Mouse (Mus musculus) heart, postnatal 0 days (tissue): ENCODE results near the gene Olfr648. TPM values are rescaled to one million over a fixed set of nuclear protein-coding genes. Genes with fewer than 3 reads are reported as not detected.

Experiments
- ATAC-seq: fragments of 200-750 bp; cut with Nextera tagmentation; 2 replicates; pipeline ENCODE4 v1.8.0; 2017; ENCODE audit warnings: low read depth, moderate number of reproducible peaks, moderate library complexity; ENCODE audit not compliant: insufficient read depth
- DNase-seq: peaks from one replicate; pipeline ENCODE4 v3.0.0-alpha.2; 2016; ENCODE audit warnings: low spot score
- H3K27ac ChIP-seq: fragments of 300-500 bp; sonication (generic); 2 replicates; pipeline ENCODE4 v1.5.1; 2014; ENCODE audit warnings: low read depth, mild to moderate bottlenecking
- H3K27me3 ChIP-seq: fragments of 300-500 bp; sonication (generic); 2 replicates; pipeline ENCODE4 v1.6.1; 2014; ENCODE audit warnings: low read length, mixed read lengths; ENCODE audit not compliant: control insufficient read depth, insufficient read depth
- H3K36me3 ChIP-seq: fragments of 300-500 bp; sonication (generic); replicated peaks from 2 replicates; pipeline ENCODE4 v1.6.1; 2014; ENCODE audit warnings: low read length, mixed read lengths; ENCODE audit not compliant: control insufficient read depth, insufficient read depth
- H3K4me1 ChIP-seq: fragments of 300-500 bp; sonication (generic); 2 replicates; pipeline ENCODE4 v1.6.1; 2014; ENCODE audit warnings: antibody characterized with exemption; ENCODE audit not compliant: control insufficient read depth, insufficient read depth
- H3K4me2 ChIP-seq: fragments of 300-500 bp; sonication (generic); 2 replicates; pipeline ENCODE4 v1.6.1; 2014; ENCODE audit warnings: low read depth, mild to moderate bottlenecking, low read length, moderate library complexity
- H3K4me3 ChIP-seq: fragments of 300-500 bp; sonication (generic); 2 replicates; pipeline ENCODE4 v1.5.1; 2014; ENCODE audit warnings: low read depth, low read length
- H3K9ac ChIP-seq: fragments of 300-500 bp; sonication (generic); replicated peaks from 2 replicates; pipeline ENCODE4 v1.6.1; 2014; ENCODE audit warnings: low read depth, low read length, mixed read lengths
- H3K9me3 ChIP-seq: fragments of 300-500 bp; sonication (generic); replicated peaks from 2 replicates; pipeline ENCODE4 v1.6.1; 2016; ENCODE audit warnings: low read length; ENCODE audit not compliant: control insufficient read depth
- CTCF ChIP-seq: IDR thresholded peaks from 2 replicates; pipeline ENCODE4 v1.5.1; 2016; ENCODE audit warnings: antibody characterized with exemption, control low read depth, low read depth
- EP300 ChIP-seq: IDR thresholded peaks from 2 replicates; pipeline ENCODE4 v1.6.1; 2016; ENCODE audit warnings: antibody characterized with exemption, low read depth
- WGBS: fragments of 180-500 bp; shearing (Covaris S2); extraction: QIAGEN DNeasy Blood & Tissue Kit; methylation state at CpG from one replicate; pipeline ENCODE4 v1.1.7; 2014; 5-methylcytosine and 5-hydroxymethylcytosine counted together
- polyA plus RNA-seq: library from polyadenylated mRNA; unstranded; fragments of >200 nt; fragmentation: Nextera tagmentation; extraction: Ambion mirVana; gene quantifications from 2 replicates; pipeline ENCODE4 v1.2.1, GENCODE M21; 2015
- total RNA-seq: library from RNA; depleted of rRNA; stranded (reverse); fragments of >200 nt; gene quantifications from 2 replicates; pipeline ENCODE4 v1.2.3, GENCODE M21; 2014; ENCODE audit warnings: low replicate concordance; rRNA removed

Gene Olfr648
- total RNA-seq (not detected in 2 replicates), polyA plus RNA-seq (0.07 and 0.08 TPM in 2 replicates)

- no peak within 1 kb of the TSS for H3K27ac ChIP-seq
- WGBS, result 71% methylated on average over 2 of the region's 2 CpGs
Observed at GRCm38 (mm10) chr7:104183292-104183691, at the start of gene Olfr648. Gene Olfr648, minus strand, starts transcription at chr7:104183392.

GRCm38 (mm10) chr7:104231203-104231602 is 48.0 kb upstream of the Olfr648 start:
- no peak for DNase-seq

More at GRCm38 (mm10) chr7:104183292-104183691, at the start of gene Olfr648:
- Histone ChIP-seq H3K4me1 (no peaks in the 10 kb centered on the region), H3K4me3 (no peak within 1 kb of the TSS), H3K27me3 (no peaks in the 10 kb centered on the region), H3K36me3 (no peaks in the 10 kb centered on the region), H3K9ac (no peak within 1 kb of the TSS), H3K4me2 (no peak within 1 kb of the TSS), H3K9me3 (no peaks in the 10 kb centered on the region)
- ATAC-seq, result no peak
- TF ChIP-seq EP300 (no peak), CTCF (no peak)
- no peak for DNase-seq

DNA sequence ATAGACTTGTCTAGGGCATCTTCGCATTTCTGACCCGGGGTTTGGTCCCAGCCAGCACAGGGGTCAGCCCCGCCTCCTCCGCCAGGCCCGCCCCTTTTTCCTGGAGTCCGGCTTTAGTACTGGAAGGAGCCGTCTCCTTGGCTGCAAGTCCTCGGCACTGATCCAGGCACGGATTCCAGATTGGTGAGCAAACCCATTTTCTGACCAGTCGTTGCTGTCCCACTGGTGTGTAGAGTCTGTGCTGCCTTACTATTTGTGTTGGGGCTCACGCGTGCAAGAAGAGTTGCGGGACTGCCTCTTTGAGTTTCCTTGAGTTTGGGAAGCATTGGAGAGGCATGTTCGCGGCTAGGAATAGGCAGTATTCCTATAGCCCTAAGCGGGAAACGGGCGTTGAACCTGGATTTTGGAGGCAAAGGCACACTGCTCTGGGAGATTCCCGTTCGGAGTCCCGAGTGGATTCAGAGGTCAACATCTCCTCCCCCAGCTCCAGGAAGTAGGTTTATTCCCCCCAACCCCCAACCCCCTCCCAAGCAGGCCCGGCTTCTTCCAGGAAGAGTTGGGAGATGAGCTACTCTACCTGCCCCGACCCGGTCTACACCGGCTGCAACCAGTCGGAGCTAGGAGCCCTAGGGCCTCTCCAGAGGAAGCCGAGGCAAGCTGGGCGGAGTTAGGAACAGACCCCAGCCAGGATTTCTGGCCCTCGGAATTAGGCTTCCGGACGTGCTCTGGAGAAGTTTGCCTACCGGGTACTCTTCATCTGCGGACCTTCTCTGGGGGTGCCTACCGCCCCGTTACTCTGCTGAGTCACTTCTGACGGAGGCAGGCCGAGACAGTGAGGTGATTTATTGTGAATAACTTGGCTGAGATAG is 35.7 kb upstream of the Olfr648 start, which contains the start of gene Trim6:
TSS of gene Trim6 (plus strand) at position 93 of the 869 bp plus-strand sequence.
- H3K9ac ChIP-seq, result peak within 1 kb of the TSS; percentile 59
- H3K27me3 ChIP-seq, result no peaks in the 10 kb centered on the region
- 2% methylated on average over 37 of the region's 37 CpGs for WGBS
- no peaks in the 10 kb centered on the region for H3K9me3 ChIP-seq
- TF ChIP-seq EP300, result no peak
- TF ChIP-seq CTCF, result no peak
- H3K4me2 ChIP-seq, result peak within 1 kb of the TSS; percentile 73
- peak; percentile 89 for ATAC-seq
- H3K4me1 ChIP-seq, result peaks cover 5% of the 10 kb centered on the region; the same call in 1 of the 2 replicates
- no peaks in the 10 kb centered on the region for H3K36me3 ChIP-seq
- peak within 1 kb of the TSS; percentile 49 for H3K27ac ChIP-seq
- H3K4me3 ChIP-seq, result peak within 1 kb of the TSS; percentile 53
- peak; percentile 59 for DNase-seq

More at GRCm38 (mm10) chr7:104231203-104231602, 48.0 kb upstream of the Olfr648 start:
- peak; percentile 69 for TF ChIP-seq CTCF
- no peak for TF ChIP-seq EP300
- WGBS, result 22% methylated on average over 2 of the region's 2 CpGs
- Histone ChIP-seq H3K4me3 (no peak overlapping the region), H3K9ac (no peak overlapping the region), H3K27ac (no peak overlapping the region), H3K9me3 (no peaks in the 10 kb centered on the region), H3K27me3 (no peaks in the 10 kb centered on the region), H3K36me3 (0 out of 2 replicates have a peak, but pooled peaks cover 4% of the 10 kb centered on the region), H3K4me2 (no peak overlapping the region), H3K4me1 (no peaks in the 10 kb centered on the region)
- ATAC-seq, result no peak

DNA sequence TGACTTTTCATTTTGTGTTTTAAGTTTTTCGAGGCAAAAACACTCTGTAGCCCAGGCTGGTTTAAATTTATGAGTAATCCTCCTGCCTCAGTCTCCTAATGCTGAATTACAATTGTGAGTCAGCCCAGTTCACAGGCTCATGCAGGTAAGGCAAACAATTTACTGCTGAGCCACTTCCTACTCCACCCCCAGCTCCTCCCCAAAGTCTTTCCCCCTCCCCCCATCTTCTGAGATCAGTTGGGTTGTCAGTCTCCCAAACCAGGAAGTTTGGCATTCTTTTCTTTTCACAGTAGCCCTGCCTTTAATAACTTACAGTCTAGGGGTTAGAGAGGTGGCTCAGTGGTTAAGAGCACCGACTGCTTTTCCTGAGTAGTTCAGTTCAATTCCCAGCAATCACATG is 34.7 kb upstream of the Olfr648 start:
- ATAC-seq, result no peak
- H3K4me2 ChIP-seq, result no peak overlapping the region
- no peaks in the 10 kb centered on the region for H3K36me3 ChIP-seq
- no peaks in the 10 kb centered on the region for H3K27me3 ChIP-seq
- no peak overlapping the region for H3K27ac ChIP-seq
- no peaks in the 10 kb centered on the region for H3K9me3 ChIP-seq
- H3K4me1 ChIP-seq, result peaks cover 5% of the 10 kb centered on the region; the same call in 1 of the 2 replicates
- H3K9ac ChIP-seq, result no peak overlapping the region
- WGBS, result 60% methylated on average over 2 of the region's 2 CpGs
- TF ChIP-seq EP300, result no peak
- TF ChIP-seq CTCF, result no peak
- no peak overlapping the region for H3K4me3 ChIP-seq
- DNase-seq, result no peak

DNA sequence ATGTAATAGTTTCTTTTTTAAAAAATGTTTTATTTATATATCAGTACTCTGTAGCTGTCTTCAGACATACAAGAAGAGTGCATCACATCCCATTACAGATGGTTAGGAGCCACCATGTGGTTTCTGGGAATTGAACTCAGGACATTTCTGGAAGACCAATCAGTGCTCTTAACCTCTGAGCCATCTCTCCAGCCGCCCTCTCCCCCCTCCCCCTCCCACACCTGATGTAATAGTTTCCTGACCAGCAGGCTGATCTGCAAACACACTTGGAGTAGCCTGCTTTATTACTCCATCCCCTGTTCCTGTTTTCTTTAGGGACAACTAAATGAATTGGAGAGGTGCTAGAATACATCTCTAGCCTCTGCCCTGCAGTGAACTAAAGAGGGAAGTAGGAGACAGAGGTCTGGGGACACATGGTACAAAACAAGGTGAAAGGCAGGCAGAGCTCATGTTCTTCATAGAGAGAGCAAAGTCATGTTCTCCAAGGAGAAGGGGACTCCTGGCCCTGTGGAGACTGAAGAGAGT is 32.9 kb upstream of the Olfr648 start:
- 23% methylated on average over 1 of the region's 1 CpGs for WGBS
- H3K36me3 ChIP-seq, result no peaks in the 10 kb centered on the region
- H3K4me2 ChIP-seq, result no peak overlapping the region
- no peak overlapping the region for H3K27ac ChIP-seq
- TF ChIP-seq CTCF (no peak), EP300 (no peak)
- H3K27me3 ChIP-seq, result no peaks in the 10 kb centered on the region
- no peak overlapping the region for H3K9ac ChIP-seq
- no peak for ATAC-seq
- no peak for DNase-seq
- no peaks in the 10 kb centered on the region for H3K9me3 ChIP-seq
- H3K4me1 ChIP-seq, result peaks cover 5% of the 10 kb centered on the region; the same call in 1 of the 2 replicates
- H3K4me3 ChIP-seq, result no peak overlapping the region
